Mouse (Mus musculus): ENCODE measurements around the gene Rtn1.

The Rtn1 gene

GRCm38 (mm10) chr12:72285366-72286345 is 123.2 kb downstream of the Rtn1 start:
- intact Hi-C loops (cut with DNase I), result no loop called here

GRCm38 (mm10) chr12:72284576-72284975 is 124.3 kb downstream of the Rtn1 start:
- intact Hi-C loops (cut with DNase I), result no loop called here

- intact Hi-C loops (cut with DNase I), result no loop called here
Observed at GRCm38 (mm10) chr12:72279129-72279875, 129.6 kb downstream of the Rtn1 start.

- intact Hi-C loops (cut with DNase I), result no loop called here
Observed at GRCm38 (mm10) chr12:72273721-72274414, 135.0 kb downstream of the Rtn1 start.

GRCm38 (mm10) chr12:72267614-72268013 is 141.2 kb downstream of the Rtn1 start:
- intact Hi-C loops (cut with DNase I), result no loop called here

- intact Hi-C loops (cut with DNase I), result no loop called here
Observed at GRCm38 (mm10) chr12:72265261-72266228, 143.3 kb downstream of the Rtn1 start.

GRCm38 (mm10) chr12:72263213-72264103 is 145.4 kb downstream of the Rtn1 start:
- intact Hi-C loops (cut with DNase I), result no loop called here

- intact Hi-C loops (cut with DNase I), result no loop called here
Observed at GRCm38 (mm10) chr12:72257000-72257399, 151.9 kb downstream of the Rtn1 start.

- intact Hi-C loops (cut with DNase I), result no loop called here
Observed at GRCm38 (mm10) chr12:72253040-72253439, 155.8 kb downstream of the Rtn1 start.

- intact Hi-C loops (cut with DNase I), result no loop called here
Observed at GRCm38 (mm10) chr12:72251890-72252445, 156.9 kb downstream of the Rtn1 start.

GRCm38 (mm10) chr12:72244951-72245350 is 163.9 kb downstream of the Rtn1 start:
- intact Hi-C loops (cut with DNase I), result no loop called here

- intact Hi-C loops (cut with DNase I), result no loop called here
Observed at GRCm38 (mm10) chr12:72242807-72243206, 166.0 kb downstream of the Rtn1 start.

GRCm38 (mm10) chr12:72240506-72240905 is 168.3 kb downstream of the Rtn1 start:
- intact Hi-C loops (cut with DNase I), result no loop called here

- intact Hi-C loops (cut with DNase I), result loop anchor here (10.0 kb wide), 1 partner anchor 135 kb away; no protein-coding TSS in a partner anchor
Observed at GRCm38 (mm10) chr12:72239230-72239894, 169.5 kb downstream of the Rtn1 start.

- intact Hi-C loops (cut with DNase I), result loop anchor here (10.0 kb wide), 1 partner anchor 132 kb away; no protein-coding TSS in a partner anchor
Observed at GRCm38 (mm10) chr12:72237251-72237650, 171.6 kb downstream of the Rtn1 start.

GRCm38 (mm10) chr12:72236564-72237011 is 172.3 kb downstream of the Rtn1 start:
- intact Hi-C loops (cut with DNase I), result loop anchor here (10.0 kb wide), 1 partner anchor 132 kb away; no protein-coding TSS in a partner anchor

- intact Hi-C loops (cut with DNase I), result loop anchor here (10.0 kb wide), 1 partner anchor 131 kb away; no protein-coding TSS in a partner anchor
Observed at GRCm38 (mm10) chr12:72235621-72236351, 173.1 kb downstream of the Rtn1 start.

Data from adrenal gland (tissue).